In the genomic region with DNA sequence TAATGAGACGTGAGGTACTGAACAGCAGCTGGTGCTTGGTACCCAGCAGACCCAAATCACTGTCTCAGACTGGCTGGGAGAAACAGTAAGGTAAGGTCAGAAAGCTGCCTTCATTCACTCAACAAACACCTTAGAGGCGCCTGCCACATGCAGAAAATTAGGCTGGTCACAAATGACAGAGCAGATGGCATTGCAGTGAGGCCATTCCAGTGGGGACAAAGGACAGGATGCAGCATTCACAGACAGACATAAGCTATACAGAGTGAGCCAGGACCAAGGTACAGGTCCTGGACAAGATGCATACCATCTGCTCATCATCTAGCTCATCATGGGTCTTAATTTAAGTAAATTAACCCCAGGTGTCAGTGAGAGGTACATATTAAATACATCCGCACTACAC, we compare ENCODE assay signal across 23 mouse cellular contexts. TPM values are rescaled to one million over a fixed set of nuclear protein-coding genes. Genes with fewer than 3 reads are reported as not detected.
DNase-seq lines count a peak whose midpoint lies in the region; TF ChIP-seq lines count a peak whose summit lies in the region.
"Had no signal": no experiment of that assay in that cellular context is flagged by ENCODE, and none has a peak within 500 bp of the region (broad histone marks: within the 10 kb centered on the region; RNA-seq: fewer than 3 reads in every experiment).

No protein-coding gene starts in this region.

- intact Hi-C loops in left cerebral cortex, adult 2 months (cut with DNase I), result no loop called here
- intact Hi-C loops in left cerebral cortex, postnatal 14 days (cut with DNase I), result no loop called here

- no peak overlapping the region for H3K4me3 ChIP-seq in left cerebral cortex, adult 2 months
- H3K4me3 ChIP-seq: heart, embryonic 10.5 days; heart, embryonic 15.5 days; limb, embryonic 12.5 days; lung, embryonic 15.5 days; midbrain, embryonic 10.5 days; midbrain, embryonic 15.5 days had no signal

- no peak for TF ChIP-seq CTCF in left cerebral cortex, adult 2 months (IDR thresholded peaks at IDR 0.05)

- peak overlapping the region; percentile 54; the same call in 1 of the 2 replicates for H3K27ac ChIP-seq in left cerebral cortex, adult 2 months
- H3K27ac ChIP-seq: heart, embryonic 10.5 days; heart, embryonic 15.5 days; kidney, postnatal 0 days; limb, embryonic 12.5 days; lung, embryonic 15.5 days; midbrain, embryonic 10.5 days had no signal

- peak; percentile 49 to 57 for DNase-seq in cerebellum, adult 18-20 months
- DNase-seq in cerebellum, postnatal 4 days (ENCODE audit: low spot score in 2 of 2), result no peak
- no peak for DNase-seq in left cerebral cortex, adult 2 months (ENCODE audit: extremely low spot score in 1 of 2, low spot score in 2 of 2)
- DNase-seq in left cerebral cortex, postnatal 14 days (ENCODE audit: low spot score in 2 of 2), result no peak
- DNase-seq in cerebellum, adult 9-11 months, result peak; percentile 63
- no peak for DNase-seq in thymus, postnatal 36 days
- DNase-seq in spleen, postnatal 36 days (ENCODE audit: low spot score in 2 of 2), result no peak
- DNase-seq: adrenal gland, postnatal 14 days; gastrocnemius, postnatal 25 days; heart, adult 11 months; kidney, adult 8-10 months; kidney, postnatal 4 days; layer of hippocampus, adult 9-11 months; right cerebral cortex, adult 18-20 months; spleen, adult 18-20 months had no signal

RNA-seq across cellular contexts. Expression of gene Ccdc96, which starts 33.2 kb away (rescaled TPM):
- 1 to 10 TPM in 1 of 2 experiments, under 1 TPM in 1; 0.79 to 1.3 TPM for total RNA-seq in left cerebral cortex, adult 2 months (2021)
- 1 to 10 TPM; 1.3 TPM for total RNA-seq in left cerebral cortex, postnatal 14 days (2021)
- total RNA-seq: liver, adult 2 months had no signal

RNA-seq across cellular contexts. Expression of gene Tada2b, which starts 33.5 kb away (rescaled TPM):
- 10 to 100 TPM; 30.2 to 31.9 TPM for total RNA-seq in left cerebral cortex, adult 2 months (2021)
- 10 to 100 TPM; 26.5 to 29.1 TPM for total RNA-seq in left cerebral cortex, postnatal 14 days (2021)

RNA-seq across cellular contexts. Expression of gene Grpel1, which starts 52.8 kb away (rescaled TPM):
- total RNA-seq in left cerebral cortex, adult 2 months (2021), result 10 to 100 TPM; 21.0 to 22.4 TPM
- 10 to 100 TPM; 20.4 to 20.8 TPM for total RNA-seq in left cerebral cortex, postnatal 14 days (2021)

Comparison
In these comparisons a context has a peak if more than half of its experiments do, and no peak if none do; other contexts are left out.
1. DNase-seq: peak in cerebellum, adult 18-20 months (2 of 2) and cerebellum, adult 9-11 months (single experiment); none in cerebellum, postnatal 4 days (0 of 2), left cerebral cortex, adult 2 months (0 of 2), left cerebral cortex, postnatal 14 days (0 of 2), thymus, postnatal 36 days (0 of 2) and spleen, postnatal 36 days (0 of 2).